Mouse (Mus musculus) embryonic facial prominence, embryonic 15.5 days (tissue): ENCODE data around the gene Fam243. TPM values are rescaled to one million over a fixed set of nuclear protein-coding genes. Genes with fewer than 3 reads are reported as not detected.

Experiments
- ATAC-seq: fragments of 200-750 bp; cut with Nextera tagmentation; 2 replicates; pipeline ENCODE4 v1.8.0; 2017; ENCODE audit warnings: low read depth, moderate TSS enrichment; ENCODE audit not compliant: insufficient number of reproducible peaks, low FRiP score, low TSS enrichment
- H3K27ac ChIP-seq: fragments of 300-500 bp; sonication (generic); replicated peaks from 2 replicates; pipeline ENCODE4 v1.5.1; 2015; ENCODE audit warnings: mild to moderate bottlenecking, inconsistent platforms
- H3K27me3 ChIP-seq: fragments of 300-500 bp; sonication (generic); 2 replicates; pipeline ENCODE4 v1.6.1; 2015; ENCODE audit warnings: inconsistent platforms
- H3K36me3 ChIP-seq: fragments of 300-500 bp; sonication (generic); 2 replicates; pipeline ENCODE4 v1.6.1; 2015; ENCODE audit warnings: mild to moderate bottlenecking, inconsistent platforms
- H3K4me1 ChIP-seq: fragments of 300-500 bp; sonication (generic); 2 replicates; pipeline ENCODE4 v1.6.1; 2015; ENCODE audit warnings: inconsistent platforms
- H3K4me2 ChIP-seq: fragments of 300-500 bp; sonication (generic); replicated peaks from 2 replicates; pipeline ENCODE4 v1.6.1; 2015; ENCODE audit warnings: mild to moderate bottlenecking, inconsistent platforms
- H3K4me3 ChIP-seq: fragments of 300-500 bp; sonication (generic); replicated peaks from 2 replicates; pipeline ENCODE4 v1.5.1; 2015; ENCODE audit warnings: mild to moderate bottlenecking, inconsistent platforms
- H3K9ac ChIP-seq: fragments of 300-500 bp; sonication (generic); 2 replicates; pipeline ENCODE4 v1.6.1; 2015; ENCODE audit warnings: inconsistent platforms
- H3K9me3 ChIP-seq: fragments of 300-500 bp; sonication (generic); replicated peaks from 2 replicates; pipeline ENCODE4 v1.6.1; 2016; ENCODE audit warnings: inconsistent platforms
- WGBS: fragments of 180-500 bp; shearing (Covaris S2); methylation state at CpG from one replicate; pipeline ENCODE4 v1.1.7; 2015; 5-methylcytosine and 5-hydroxymethylcytosine counted together
- polyA plus RNA-seq: library from polyadenylated mRNA; unstranded; fragments of >200 nt; fragmentation: Nextera tagmentation; extraction: Ambion mirVana; gene quantifications from 2 replicates; pipeline ENCODE4 v1.2.1, GENCODE M21; 2015

Gene Fam243
- polyA plus RNA-seq, 1 experiment from 2014 or later = not detected

DNA sequence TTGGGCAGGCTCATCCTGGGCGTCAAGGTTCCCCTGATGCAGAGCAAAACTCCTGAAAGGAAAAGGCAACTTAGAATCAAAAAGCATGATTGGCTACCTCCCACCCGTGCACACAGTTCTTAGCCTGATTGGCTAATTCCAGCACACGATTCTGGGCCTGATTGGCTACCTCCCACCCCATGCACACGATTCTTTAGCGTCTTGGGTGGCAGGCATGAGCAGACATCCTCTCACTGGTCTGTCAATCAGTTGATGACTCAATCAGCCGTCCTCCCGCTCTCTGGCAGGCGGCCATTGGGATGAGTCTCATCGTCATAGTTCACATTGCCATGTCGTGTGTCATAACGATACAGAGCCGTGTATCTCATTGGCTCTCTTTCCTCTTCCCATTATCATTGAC lies 27.7 kb upstream of the Fam243 start:
- no peak for ATAC-seq
- 74% methylated on average over 12 of the region's 12 CpGs for WGBS

DNA sequence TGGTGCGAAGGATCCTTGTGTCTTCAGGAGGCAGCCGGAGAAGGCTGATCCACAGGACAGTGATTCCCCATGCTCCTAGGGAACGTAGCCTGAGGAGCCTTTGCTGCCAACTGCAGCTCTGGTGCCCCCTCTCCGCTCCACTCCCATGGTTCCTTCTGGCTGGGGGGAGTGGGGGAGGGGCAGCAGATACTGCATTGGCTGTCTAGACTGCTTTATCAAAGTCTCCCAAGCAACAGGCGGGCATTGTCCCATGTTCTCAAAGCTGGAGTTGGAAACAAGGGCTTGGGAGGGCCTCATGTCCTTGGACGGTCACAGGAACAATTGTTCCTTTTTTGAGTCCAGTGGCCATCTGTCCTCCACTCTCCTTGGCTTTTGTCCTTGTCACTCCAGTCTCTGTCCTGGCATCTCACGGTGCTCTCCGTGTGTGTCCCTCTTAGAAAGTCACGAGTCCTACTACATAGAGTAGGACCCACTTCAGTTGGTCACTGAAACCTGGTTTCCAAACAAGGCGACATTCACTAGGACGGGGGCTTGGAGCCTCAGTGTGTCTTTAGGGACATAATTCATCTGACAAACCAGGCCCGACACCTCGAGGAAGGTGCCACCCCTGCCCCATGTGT lies 25.2 kb upstream of the Fam243 start:
- H3K4me2 ChIP-seq = no peak overlapping the region
- H3K4me1 ChIP-seq = peaks cover under 1% of the 10 kb centered on the region; the same call in 1 of the 2 replicates
- no peak for ATAC-seq
- H3K36me3 ChIP-seq = no peaks in the 10 kb centered on the region
- H3K27ac ChIP-seq = no peak overlapping the region
- H3K9ac ChIP-seq = no peak overlapping the region
- H3K27me3 ChIP-seq = no peaks in the 10 kb centered on the region
- H3K4me3 ChIP-seq = no peak overlapping the region
- no peaks in the 10 kb centered on the region for H3K9me3 ChIP-seq
- WGBS = 68% methylated on average over 13 of the region's 13 CpGs

More for the DNA sequence above, 27.7 kb upstream of the Fam243 start:
- H3K27me3 ChIP-seq = no peaks in the 10 kb centered on the region
- H3K4me3 ChIP-seq = no peak overlapping the region
- H3K4me2 ChIP-seq = no peak overlapping the region
- no peak overlapping the region for H3K27ac ChIP-seq
- no peak overlapping the region for H3K9ac ChIP-seq
- no peaks in the 10 kb centered on the region for H3K9me3 ChIP-seq
- no peaks in the 10 kb centered on the region for H3K36me3 ChIP-seq
- H3K4me1 ChIP-seq = peaks cover 5% of the 10 kb centered on the region; the same call in 1 of the 2 replicates

DNA sequence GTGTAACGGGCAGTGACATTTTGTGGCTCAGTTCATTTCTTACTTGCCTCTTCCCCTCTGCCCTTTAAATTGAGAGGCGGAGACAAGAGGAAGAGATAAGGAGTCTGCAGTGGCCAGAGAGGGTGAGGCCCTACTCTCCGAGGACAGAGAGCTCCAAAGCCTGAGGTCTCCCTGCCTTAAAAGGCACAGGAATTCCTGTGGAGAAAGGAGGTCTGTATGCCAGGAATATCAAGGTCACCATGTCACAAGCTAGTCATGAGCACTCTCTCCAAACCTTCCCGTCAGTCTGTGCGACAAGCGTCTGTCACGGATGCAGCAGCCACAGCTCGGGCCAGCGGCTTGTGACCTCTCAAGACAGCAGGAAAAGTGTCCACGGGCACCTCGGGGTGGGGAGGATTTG lies 23.9 kb upstream of the Fam243 start:
- no peak for ATAC-seq
- H3K9me3 ChIP-seq = no peaks in the 10 kb centered on the region
- H3K4me2 ChIP-seq = no peak overlapping the region
- no peaks in the 10 kb centered on the region for H3K36me3 ChIP-seq
- peaks cover 9% of the 10 kb centered on the region; the same call in 1 of the 2 replicates for H3K4me1 ChIP-seq
- WGBS = 53% methylated on average over 11 of the region's 11 CpGs
- no peak overlapping the region for H3K4me3 ChIP-seq
- no peak overlapping the region for H3K27ac ChIP-seq
- H3K9ac ChIP-seq = no peak overlapping the region
- no peaks in the 10 kb centered on the region for H3K27me3 ChIP-seq

DNA sequence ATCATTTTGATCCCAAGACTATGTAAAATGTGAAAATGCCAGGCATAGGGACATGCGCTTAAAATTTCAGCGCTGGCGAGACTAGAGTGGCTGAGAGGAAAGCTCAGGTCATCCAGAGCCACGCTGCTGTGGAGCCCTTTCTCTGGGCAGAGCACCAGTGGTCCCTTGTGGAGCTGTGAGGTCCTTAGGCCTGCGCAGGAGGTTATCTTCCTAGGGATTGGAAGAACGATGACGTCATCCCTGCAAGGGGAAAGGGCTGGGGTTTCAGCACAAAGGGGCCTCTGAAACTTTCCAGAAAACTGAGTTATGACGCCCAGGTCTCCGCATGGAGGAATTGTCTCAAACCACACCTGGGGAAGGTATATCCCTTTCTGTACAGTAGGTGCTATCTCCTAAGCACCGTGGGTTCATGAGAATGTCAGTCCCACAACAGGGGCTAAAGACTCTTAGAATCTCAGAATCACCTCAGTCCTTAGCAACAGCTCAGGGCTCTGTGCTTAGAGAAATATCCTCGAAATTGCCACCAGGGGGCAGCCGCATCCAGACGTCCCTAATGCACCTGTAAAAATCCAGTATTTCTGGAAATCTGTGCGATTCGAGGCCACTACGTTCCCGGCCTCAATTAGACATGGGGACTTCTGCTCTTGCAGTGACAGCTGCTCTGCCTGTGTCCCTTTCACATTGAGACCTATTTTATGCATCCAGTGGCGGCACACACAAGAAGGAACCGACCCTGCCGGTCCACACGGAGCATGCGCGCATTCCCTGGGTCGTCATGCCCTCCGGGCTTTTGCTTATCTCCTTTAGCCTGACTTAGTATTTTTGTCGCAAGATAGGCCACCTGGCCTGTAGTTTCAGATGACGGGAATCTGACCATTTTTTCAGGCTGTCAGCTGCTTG lies 19.6 kb upstream of the Fam243 start:
- Histone ChIP-seq H3K4me1 (peaks cover 11% of the 10 kb centered on the region; the same call in 1 of the 2 replicates), H3K9ac (no peak overlapping the region), H3K36me3 (no peaks in the 10 kb centered on the region), H3K27ac (no peak overlapping the region), H3K4me3 (peak overlapping the region; percentile 30), H3K4me2 (peak overlapping the region; percentile 51), H3K27me3 (no peaks in the 10 kb centered on the region), H3K9me3 (no peaks in the 10 kb centered on the region)
- no peak; the same call in 1 of the 2 replicates for ATAC-seq
- WGBS = 27% methylated on average over 27 of the region's 27 CpGs

DNA sequence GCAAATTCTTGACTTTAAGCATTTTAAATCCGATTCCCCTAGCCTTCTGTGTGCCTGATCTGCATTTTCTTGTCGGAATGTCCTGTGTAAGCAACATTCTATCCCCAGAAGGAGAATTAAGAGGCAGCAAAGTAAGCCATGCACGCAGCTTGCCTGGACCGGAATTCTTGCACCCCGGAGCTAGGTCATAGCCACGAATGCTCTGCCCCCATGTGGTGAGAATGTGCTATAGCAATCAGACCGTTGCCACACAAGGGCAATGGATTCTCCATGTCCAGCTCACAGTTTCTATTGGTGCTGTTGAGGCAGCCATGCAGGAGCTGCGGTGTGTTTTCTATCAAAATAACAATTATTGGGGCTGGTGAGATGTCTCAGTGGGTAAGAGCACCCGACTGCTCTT lies 15.0 kb upstream of the Fam243 start:
- H3K9me3 ChIP-seq = no peaks in the 10 kb centered on the region
- H3K27me3 ChIP-seq = no peaks in the 10 kb centered on the region
- no peaks in the 10 kb centered on the region for H3K36me3 ChIP-seq
- WGBS = 5% methylated on average over 9 of the region's 9 CpGs
- H3K9ac ChIP-seq = no peak overlapping the region
- H3K4me1 ChIP-seq = peaks cover 11% of the 10 kb centered on the region; the same call in 1 of the 2 replicates
- peak overlapping the region; percentile 34 for H3K4me2 ChIP-seq
- ATAC-seq = 0 out of 2 replicates have a peak, but pooled peaks have one; percentile 11
- H3K4me3 ChIP-seq = no peak overlapping the region
- no peak overlapping the region for H3K27ac ChIP-seq

DNA sequence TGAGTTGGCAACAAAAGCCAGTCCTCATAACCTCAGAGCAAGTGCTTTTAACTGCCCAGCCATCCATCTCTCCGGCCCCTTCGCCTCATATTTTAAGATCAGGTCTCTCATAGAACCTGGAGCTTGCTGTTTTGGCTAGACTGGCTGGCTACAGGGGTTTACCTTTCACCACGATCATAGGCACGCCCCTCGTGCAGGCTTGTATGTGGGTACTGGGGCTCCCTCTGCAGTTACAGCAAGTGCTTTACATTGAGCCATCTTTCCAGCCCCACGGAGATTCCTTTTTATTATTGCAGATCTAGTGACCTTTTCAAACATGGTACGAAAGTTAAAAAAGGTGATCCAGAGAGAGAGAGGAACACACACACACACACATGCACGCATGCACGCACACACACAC lies 13.4 kb upstream of the Fam243 start:
- Histone ChIP-seq H3K27me3 (no peaks in the 10 kb centered on the region), H3K9me3 (no peaks in the 10 kb centered on the region), H3K4me1 (0 out of 2 replicates have a peak, but pooled peaks cover 3% of the 10 kb centered on the region), H3K4me2 (no peak overlapping the region), H3K27ac (no peak overlapping the region), H3K36me3 (no peaks in the 10 kb centered on the region), H3K4me3 (no peak overlapping the region), H3K9ac (no peak overlapping the region)
- WGBS = 60% methylated on average over 9 of the region's 9 CpGs
- ATAC-seq = no peak

DNA sequence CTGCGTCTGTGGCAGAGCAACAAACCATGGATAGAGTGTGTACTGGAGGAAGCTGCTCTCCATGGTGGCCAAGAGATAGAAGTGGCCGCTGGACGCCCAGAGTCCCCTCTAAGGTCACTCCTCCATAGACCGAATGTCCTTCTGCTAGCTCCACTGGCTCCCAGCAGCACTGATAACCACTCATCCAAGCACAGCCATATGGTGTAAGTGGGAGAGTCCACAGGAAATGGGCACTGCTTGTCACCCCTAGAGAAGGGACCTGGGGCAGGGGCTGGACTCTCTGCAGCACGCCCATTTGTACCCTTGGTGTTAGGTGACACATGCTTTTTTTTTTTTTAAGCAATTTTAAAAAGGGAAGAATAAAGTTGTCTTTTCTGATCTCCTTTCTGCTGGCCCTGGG lies 9.7 kb upstream of the Fam243 start:
- 80% methylated on average over 5 of the region's 5 CpGs for WGBS
- no peak overlapping the region for H3K27ac ChIP-seq
- no peaks in the 10 kb centered on the region for H3K9me3 ChIP-seq
- no peak for ATAC-seq
- no peaks in the 10 kb centered on the region for H3K36me3 ChIP-seq
- H3K4me2 ChIP-seq = no peak overlapping the region
- 0 out of 2 replicates have a peak, but pooled peaks cover 3% of the 10 kb centered on the region for H3K4me1 ChIP-seq
- H3K27me3 ChIP-seq = no peaks in the 10 kb centered on the region
- H3K4me3 ChIP-seq = no peak overlapping the region
- H3K9ac ChIP-seq = no peak overlapping the region

DNA sequence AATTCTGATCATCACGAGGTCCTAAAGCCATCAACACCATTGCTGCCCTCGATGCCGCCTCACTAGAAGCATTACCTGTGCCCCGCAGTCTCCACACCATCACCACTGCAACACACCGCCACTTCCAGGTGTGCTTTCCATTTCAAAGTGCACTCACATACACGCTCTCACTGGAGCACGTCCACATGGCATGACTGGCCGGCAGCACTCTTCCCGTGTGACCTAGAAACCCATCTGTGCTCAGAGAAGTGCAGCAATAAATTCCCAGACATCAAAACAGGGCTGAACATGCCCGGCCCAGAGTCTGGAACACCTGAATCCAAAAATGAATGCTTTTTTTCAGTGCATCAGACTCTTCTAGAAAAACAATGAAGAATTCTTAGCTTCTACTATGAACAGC lies 6.7 kb upstream of the Fam243 start:
- H3K36me3 ChIP-seq = no peaks in the 10 kb centered on the region
- H3K4me3 ChIP-seq = no peak overlapping the region
- no peaks in the 10 kb centered on the region for H3K27me3 ChIP-seq
- no peak overlapping the region for H3K4me2 ChIP-seq
- H3K9ac ChIP-seq = no peak overlapping the region
- H3K4me1 ChIP-seq = no peaks in the 10 kb centered on the region
- no peak overlapping the region for H3K27ac ChIP-seq
- H3K9me3 ChIP-seq = no peaks in the 10 kb centered on the region
- no peak for ATAC-seq
- 83% methylated on average over 10 of the region's 10 CpGs for WGBS

DNA sequence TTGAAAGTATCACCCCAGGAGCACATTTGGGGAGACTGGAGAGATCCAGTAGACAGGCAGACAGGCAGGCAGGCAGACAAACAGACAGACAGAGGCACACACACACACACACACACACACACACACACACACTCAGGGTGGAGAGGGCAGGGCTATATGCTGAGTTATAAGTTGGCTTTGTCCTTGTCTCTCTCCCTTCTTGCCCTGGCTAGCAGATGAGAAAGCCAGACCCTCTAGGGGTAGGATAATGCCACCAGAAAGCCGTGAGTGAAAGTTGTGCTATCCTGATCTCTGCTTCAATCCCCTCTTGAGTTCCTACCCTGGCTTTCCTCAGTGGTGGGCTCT lies 3.8 kb upstream of the Fam243 start:
- H3K4me3 ChIP-seq = no peak overlapping the region
- no peaks in the 10 kb centered on the region for H3K9me3 ChIP-seq
- no peak overlapping the region for H3K27ac ChIP-seq
- H3K4me1 ChIP-seq = no peaks in the 10 kb centered on the region
- no peak for ATAC-seq
- no peak overlapping the region for H3K4me2 ChIP-seq
- no peaks in the 10 kb centered on the region for H3K27me3 ChIP-seq
- 54% methylated on average over 1 of the region's 1 CpGs for WGBS
- no peak overlapping the region for H3K9ac ChIP-seq
- H3K36me3 ChIP-seq = no peaks in the 10 kb centered on the region

DNA sequence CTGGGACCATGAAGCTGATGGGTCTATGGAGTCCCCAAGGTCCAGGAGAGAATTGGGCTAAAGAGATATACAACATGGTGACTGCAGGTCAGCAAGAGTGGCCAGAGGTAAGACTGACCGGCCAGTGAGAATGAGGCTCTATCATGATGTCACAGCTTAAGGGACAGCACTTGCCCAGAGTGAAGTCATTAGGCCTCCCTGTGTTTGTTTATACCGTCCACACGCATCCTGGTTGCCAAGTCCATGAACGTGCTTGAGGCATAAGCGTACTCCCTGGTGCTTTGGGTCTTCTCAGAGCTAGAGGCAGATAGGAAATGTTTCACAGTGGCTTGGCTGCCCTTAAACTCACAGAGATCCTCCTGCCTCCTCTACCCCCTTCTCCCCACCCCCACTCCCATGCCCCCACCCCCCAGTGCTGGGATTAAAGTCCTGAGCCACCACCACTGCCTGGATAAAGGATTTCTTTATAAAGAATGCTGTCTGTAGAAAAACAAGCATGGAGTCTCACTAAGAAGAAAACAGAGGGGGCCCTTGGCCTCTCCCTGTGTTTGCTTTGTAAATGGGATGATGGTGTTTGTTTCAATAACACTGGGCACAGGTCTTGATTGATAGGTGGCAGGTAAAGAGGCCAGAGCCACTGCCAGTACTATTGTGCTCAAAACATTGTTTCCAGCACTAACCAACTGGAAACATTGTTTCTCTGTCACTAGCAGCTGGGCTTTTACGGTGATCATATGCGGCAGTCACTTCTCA lies 3.2 kb upstream of the Fam243 start:
- no peaks in the 10 kb centered on the region for H3K9me3 ChIP-seq
- WGBS = 49% methylated on average over 7 of the region's 7 CpGs

DNA sequence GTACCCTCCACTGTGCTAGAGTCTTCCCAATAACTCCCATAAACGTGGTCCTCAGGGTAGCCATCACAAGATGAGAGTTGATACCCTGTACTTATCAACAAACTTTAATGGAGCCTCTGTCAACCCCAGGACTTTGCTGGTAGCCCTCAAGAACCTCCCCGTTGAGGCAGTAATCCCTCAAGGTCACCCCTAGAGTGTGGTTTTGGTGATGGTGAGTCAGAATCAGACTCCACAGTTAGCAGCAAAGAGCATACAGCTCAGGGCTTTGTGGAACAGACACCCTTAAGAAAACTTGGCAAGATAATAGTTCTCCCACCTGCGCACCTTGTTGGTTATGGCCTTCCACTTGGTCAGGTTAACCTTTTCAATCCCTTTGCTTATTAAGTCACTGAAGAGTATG lies 880 bp downstream of the Fam243 start:
- Histone ChIP-seq H3K4me2 (no peak overlapping the region), H3K27ac (no peak overlapping the region), H3K36me3 (0 out of 2 replicates have a peak, but pooled peaks cover 6% of the 10 kb centered on the region), H3K4me1 (no peaks in the 10 kb centered on the region), H3K9ac (no peak overlapping the region), H3K4me3 (no peak overlapping the region), H3K27me3 (no peaks in the 10 kb centered on the region), H3K9me3 (no peaks in the 10 kb centered on the region)
- 81% methylated on average over 3 of the region's 3 CpGs for WGBS
- no peak for ATAC-seq

More for the DNA sequence above, 3.2 kb upstream of the Fam243 start:
- Histone ChIP-seq H3K4me2 (no peak overlapping the region), H3K9ac (no peak overlapping the region), H3K27me3 (no peaks in the 10 kb centered on the region), H3K36me3 (no peaks in the 10 kb centered on the region), H3K27ac (no peak overlapping the region), H3K4me3 (no peak overlapping the region), H3K4me1 (no peaks in the 10 kb centered on the region)
- ATAC-seq = no peak
